Mouse (Mus musculus): ENCODE measurements at regions not wholly inside any gene's neighbourhood (a gene's known extent, or its start where the extent isn't known, plus 50 kb on each side); places are given as distances from the start of the nearest gene placed in this dataset.

DNA sequence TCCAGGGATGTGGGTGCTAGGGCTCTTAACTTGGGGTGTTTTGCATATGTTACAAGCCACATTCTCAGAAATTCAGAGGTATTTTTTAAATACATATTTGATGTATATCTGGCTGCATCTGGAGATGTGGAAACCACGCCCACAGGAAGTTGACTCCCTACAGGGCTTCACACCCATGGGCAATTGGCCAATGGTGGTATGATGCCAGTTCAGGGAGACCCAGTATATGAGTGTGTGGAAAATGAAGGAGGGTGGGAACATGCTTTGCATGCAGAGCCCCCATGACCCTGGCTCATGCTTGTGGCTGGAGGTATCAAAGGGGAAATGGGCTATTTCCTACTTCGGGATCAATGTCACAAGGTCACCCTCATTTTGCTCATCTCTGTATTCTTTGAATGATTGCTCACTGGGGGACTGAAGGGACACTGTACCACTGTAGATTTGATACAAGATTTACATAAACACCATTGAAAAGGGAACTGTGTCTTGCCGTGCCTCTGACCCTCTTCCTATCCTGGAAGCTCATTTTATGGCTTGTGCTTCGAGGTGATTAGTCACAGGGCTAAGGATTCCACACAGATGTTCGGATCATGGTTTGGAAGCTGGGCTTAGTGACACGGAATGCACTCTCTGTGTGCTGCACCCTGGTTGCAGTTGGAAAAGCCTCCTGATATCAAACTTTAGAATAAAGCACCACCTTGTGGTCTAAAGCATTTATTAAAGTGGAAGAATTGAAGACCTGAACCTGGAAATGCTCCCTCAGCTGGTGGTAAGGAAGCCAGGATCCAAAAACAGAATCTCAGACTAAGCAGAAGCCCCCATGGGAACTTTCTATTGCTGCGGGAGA, 56.8 kb upstream of the Edn1 start:
- peak; percentile 12 for DNase-seq (ENCODE audit: extremely low read depth, low read depth)

DNA sequence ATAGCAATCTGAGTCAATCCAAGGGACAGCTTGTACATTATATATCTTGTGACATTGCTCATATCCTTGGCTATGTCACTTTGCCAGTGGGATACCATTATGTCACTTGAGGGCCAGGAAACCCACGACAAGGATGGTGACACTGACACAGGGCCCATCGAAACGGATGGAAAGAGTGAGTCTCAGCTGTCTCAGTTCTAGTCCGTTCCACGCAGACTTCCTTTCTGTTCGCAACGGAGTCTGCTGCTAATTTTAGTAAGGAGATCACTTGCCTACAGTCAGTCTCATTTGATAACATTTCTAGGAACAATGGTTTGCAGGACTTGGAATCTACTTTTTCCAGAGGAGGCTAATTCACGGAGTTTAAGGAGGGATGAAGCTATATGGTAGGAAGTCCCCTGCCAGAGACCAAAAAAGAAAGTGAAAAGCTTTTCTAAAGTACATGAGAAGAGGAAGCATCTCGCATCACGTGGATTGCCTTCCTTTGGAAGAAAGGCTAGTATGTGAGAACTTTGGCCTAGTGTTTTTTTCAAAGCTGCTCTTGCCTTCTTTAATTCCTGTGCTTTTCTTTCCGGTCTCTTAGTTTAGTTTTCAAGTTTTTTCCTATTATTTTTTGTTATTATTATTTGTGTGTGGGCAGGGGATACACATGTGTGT, 55.4 kb upstream of the Edn1 start:
- DNase-seq (ENCODE audit: extremely low read depth, low read depth), result no peak
